Mouse (Mus musculus) gastrocnemius, adult 18-20 months (tissue): ENCODE results near the gene Acadvl. TPM values are rescaled to one million over a fixed set of nuclear protein-coding genes. Genes with fewer than 3 reads are reported as not detected.
"Not testable (repeated sequence)": the region's sequence is repeated elsewhere in the genome, so short reads cannot be mapped to it uniquely, and the experiment has no call there.

ENCODE experiments used
- DNase-seq: peaks from one replicate; pipeline ENCODE4 v3.0.0; 2021; ENCODE audit warnings: low spot score
- total RNA-seq, 2 experiments: library from RNA; stranded (reverse); gene quantifications; 2 replicates each; pipeline ENCODE4 v1.2.3; 2021

The Acadvl gene
- total RNA-seq, 2 experiments from 2014 or later: 319 to 378 TPM

GRCm38 (mm10) chr11:70028401-70029129, 13.4 kb upstream of the Acadvl start:
- DNase-seq: peak; percentile 41

- DNase-seq: no peak
Measured at GRCm38 (mm10) chr11:70027397-70027796, 12.2 kb upstream of the Acadvl start.

- peak; percentile 53 for DNase-seq
Measured at GRCm38 (mm10) chr11:70026689-70027088, 11.5 kb upstream of the Acadvl start.

- DNase-seq: no peak
Measured at GRCm38 (mm10) chr11:70024151-70024514, 8.9 kb upstream of the Acadvl start.

- no peak for DNase-seq
Measured at GRCm38 (mm10) chr11:70023481-70024150, 8.4 kb upstream of the Acadvl start.

- DNase-seq: peak; percentile 99
Measured at GRCm38 (mm10) chr11:70021264-70022132, 6.3 kb upstream of the Acadvl start.

GRCm38 (mm10) chr11:70020731-70021263, 5.6 kb upstream of the Acadvl start:
- DNase-seq: peak; percentile 87

- DNase-seq: no peak
Measured at GRCm38 (mm10) chr11:70020022-70020631, 4.9 kb upstream of the Acadvl start.

- no peak for DNase-seq
Measured at GRCm38 (mm10) chr11:70019495-70020021, 4.3 kb upstream of the Acadvl start.

GRCm38 (mm10) chr11:70018131-70018990, 3.1 kb upstream of the Acadvl start:
- no peak for DNase-seq

GRCm38 (mm10) chr11:70017199-70017767, 2.1 kb upstream of the Acadvl start:
- no peak for DNase-seq

- no peak for DNase-seq
Measured at GRCm38 (mm10) chr11:70016669-70017068, 1.5 kb upstream of the Acadvl start, which contains the start of gene Dlg4. Gene Dlg4, plus strand, starts transcription at chr11:70016942.

- DNase-seq: not testable (repeated sequence)
Measured at GRCm38 (mm10) chr11:70016177-70016576, 966 bp upstream of the Acadvl start.

GRCm38 (mm10) chr11:70015677-70016076, 466 bp upstream of the Acadvl start:
- DNase-seq: no peak

GRCm38 (mm10) chr11:70014051-70014450, 1.2 kb downstream of the Acadvl start:
- DNase-seq: no peak

GRCm38 (mm10) chr11:70013408-70013807, 1.8 kb downstream of the Acadvl start:
- no peak for DNase-seq

- no peak for DNase-seq
Measured at GRCm38 (mm10) chr11:70012931-70013330, 2.3 kb downstream of the Acadvl start.

- no peak for DNase-seq
Measured at GRCm38 (mm10) chr11:70010961-70011360, 4.2 kb downstream of the Acadvl start.

GRCm38 (mm10) chr11:70010548-70010947, 4.7 kb downstream of the Acadvl start:
- DNase-seq: no peak

- DNase-seq: no peak
Measured at GRCm38 (mm10) chr11:70010033-70010432, 5.2 kb downstream of the Acadvl start.
